Mouse (Mus musculus) lung, postnatal 10 days (tissue): ENCODE data around the gene Olfr126.

Source experiments
- DNase-seq: peaks from one replicate; pipeline ENCODE4 v3.0.0; 2021

Gene Olfr126

DNA sequence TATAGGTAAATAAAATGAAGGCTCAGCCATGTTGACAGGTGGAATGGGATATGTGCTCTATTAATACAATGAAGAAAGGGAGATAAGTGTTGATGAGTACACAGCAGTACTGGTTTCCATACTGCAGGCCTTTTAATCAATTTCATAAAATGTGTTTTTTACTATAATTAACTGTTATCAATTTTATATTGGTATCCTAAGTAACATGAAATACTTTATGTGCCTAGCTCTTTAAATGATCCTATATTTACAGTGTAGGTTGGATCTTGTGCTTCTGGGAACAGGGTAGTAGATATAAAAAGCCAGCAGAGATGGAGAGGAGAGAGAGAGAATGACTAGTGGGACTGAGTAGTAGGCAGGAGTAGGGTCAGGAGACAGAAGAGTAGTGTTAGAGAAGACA is at the start of gene Olfr126:
Gene Olfr126 (plus strand): TSS at position 301 of the 400 bp plus-strand sequence.
- DNase-seq: no peak

GRCm38 (mm10) chr17:37799588-37799987 is 47.7 kb upstream of the Olfr126 start, which contains the start of gene Olfr124:
TSS of gene Olfr124 (plus strand) at chr17:37799888.
- no peak for DNase-seq

GRCm38 (mm10) chr17:37832649-37833048 is 14.6 kb upstream of the Olfr126 start, which contains the start of gene Olfr125:
TSS of gene Olfr125 (plus strand) at chr17:37832949.
- no peak for DNase-seq

- no peak for DNase-seq
These were observed 16.6 kb downstream of the Olfr126 start for GRCm38 (mm10) chr17:37863901-37864300.

DNA sequence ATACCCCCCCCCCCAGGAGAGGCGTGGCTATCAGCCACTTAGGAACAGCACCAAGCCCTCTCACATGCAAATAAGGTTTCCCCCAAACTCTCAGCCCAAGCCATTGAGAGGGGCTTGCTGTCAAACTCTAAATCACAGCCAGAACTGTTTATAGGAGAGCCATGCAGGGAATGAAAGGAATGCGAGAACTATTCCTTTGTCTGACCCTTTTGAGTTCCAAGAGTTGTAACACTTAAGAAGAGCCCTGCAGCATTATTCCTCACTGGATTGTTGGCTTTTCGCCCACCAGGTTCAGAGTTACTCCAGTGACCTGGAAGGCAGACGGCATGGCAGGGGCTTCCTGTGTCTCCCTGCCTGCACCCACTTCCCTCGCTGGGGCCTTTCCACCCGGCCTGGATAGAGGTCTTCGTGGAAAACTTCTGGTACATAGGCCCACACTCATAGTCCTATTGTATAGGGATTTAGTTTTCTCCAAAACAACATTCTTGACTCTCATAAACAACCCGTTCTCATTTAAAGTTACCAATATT is 22.5 kb downstream of the Olfr126 start:
- DNase-seq: no peak

- no peak for DNase-seq
These were observed 26.5 kb downstream of the Olfr126 start for GRCm38 (mm10) chr17:37873830-37874229.

- no peak for DNase-seq
These were observed 52.9 kb downstream of the Olfr126 start, which contains the start of gene Olfr127 for GRCm38 (mm10) chr17:37900137-37900536. TSS of gene Olfr127 (plus strand) at chr17:37900437.
